Mouse (Mus musculus) ovary, adult 2 months (tissue): ENCODE results near the gene Olfr376. TPM values are rescaled to one million over a fixed set of nuclear protein-coding genes. Genes with fewer than 3 reads are reported as not detected.

Experiments used
- polyA plus RNA-seq: library from polyadenylated mRNA; depleted of rRNA; stranded (reverse); fragments of >200 nt; gene quantifications from 2 replicates; pipeline ENCODE4 v1.2.3, GENCODE M21; 2012; rRNA removed

Olfr376 gene
- polyA plus RNA-seq: not detected in 2 replicates

DNA sequence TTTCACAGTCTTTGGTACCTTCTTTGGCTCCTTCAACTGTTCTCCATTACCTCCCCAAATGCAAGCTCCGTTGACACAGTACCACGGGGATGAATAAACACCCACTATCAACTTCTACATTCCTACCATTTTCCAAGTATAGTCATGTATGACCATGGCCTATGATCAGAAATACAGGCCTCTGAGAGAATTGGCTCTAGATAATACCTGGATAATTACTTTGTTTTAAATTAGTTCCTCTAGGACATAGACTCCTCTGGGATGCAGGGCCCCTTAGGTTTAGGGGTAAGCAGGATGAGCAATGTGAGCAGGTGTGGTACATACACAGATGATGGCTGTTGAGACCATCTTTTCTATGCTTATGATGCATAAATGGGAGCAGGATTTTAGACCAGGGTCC, at the start of gene Olfr376:
Gene Olfr376 (plus strand): TSS at position 301 of the 400 bp plus-strand sequence.

GRCm38 (mm10) chr11:73329442-73329841, 41.6 kb upstream of the Olfr376 start, which contains the start of the genes Aspa, Gm49340 and Spata22:
Aspa (minus strand) TSS chr11:73329596.
Gm49340 (plus strand) TSS chr11:73329741.
Spata22 (plus strand) TSS chr11:73329741.

DNA sequence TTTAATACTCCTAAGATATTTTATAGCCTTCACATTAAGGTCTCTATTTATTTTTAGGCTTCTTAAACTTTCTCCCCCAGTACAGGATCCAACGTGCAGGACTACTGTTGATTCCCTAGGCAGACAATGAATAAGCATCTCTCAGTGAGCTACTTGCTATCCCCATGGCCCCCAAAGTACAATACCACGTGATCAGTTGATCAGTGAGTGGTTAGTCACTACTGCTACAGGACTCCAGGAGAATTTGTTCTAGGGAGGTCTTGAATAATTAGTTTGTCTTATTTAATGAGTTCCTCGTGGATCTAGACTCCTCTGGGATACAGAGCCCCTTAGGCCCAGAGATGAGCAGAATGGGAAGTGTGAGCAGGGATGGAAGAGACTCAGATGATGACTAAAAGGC, 20.6 kb upstream of the Olfr376 start, which contains the start of gene Olfr20:
Gene Olfr20 (plus strand): TSS at position 301 of the 400 bp plus-strand sequence.

GRCm38 (mm10) chr11:73399514-73399913, 28.5 kb downstream of the Olfr376 start, which contains the start of gene Olfr1:
Olfr1 (minus strand) TSS chr11:73399614.

Other genes starting within 250 kb of the Olfr376 start
- gene Haspin, start 233.0 kb upstream of the Olfr376 start, polyA plus RNA-seq: 2.2 and 2.8 TPM in 2 replicates
- gene P2rx5, start 210.8 kb upstream of the Olfr376 start, polyA plus RNA-seq: 0.21 and 0.32 TPM in 2 replicates
- gene Emc6, start 194.2 kb upstream of the Olfr376 start, polyA plus RNA-seq: 55.3 and 70.3 TPM in 2 replicates
- 90.1 and 96.1 TPM in 2 replicates for gene Tax1bp3, start 194.2 kb upstream of the Olfr376 start, polyA plus RNA-seq
- gene Ctns, start 172.2 kb upstream of the Olfr376 start, polyA plus RNA-seq: 11.5 and 15.8 TPM in 2 replicates
- 3.8 and 4.0 TPM in 2 replicates for gene Shpk, start 171.8 kb upstream of the Olfr376 start, polyA plus RNA-seq
- gene Trpv1, start 137.0 kb upstream of the Olfr376 start, polyA plus RNA-seq: 0.46 and 0.55 TPM in 2 replicates
- 0.10 and 0.15 TPM in 2 replicates for gene Trpv3, start 103.9 kb upstream of the Olfr376 start, polyA plus RNA-seq
- 0.18 and 0.49 TPM in 2 replicates for gene Aspa, start 41.6 kb upstream of the Olfr376 start, polyA plus RNA-seq
- not detected in 2 replicates for gene Gm49340, start 41.5 kb upstream of the Olfr376 start, polyA plus RNA-seq
- gene Spata22, start 41.5 kb upstream of the Olfr376 start, polyA plus RNA-seq: not detected in 2 replicates
- gene Olfr20, start 20.5 kb upstream of the Olfr376 start, polyA plus RNA-seq: 0.15 TPM in 1 of 2 replicates, not detected in the other
- gene Olfr1, start 28.4 kb downstream of the Olfr376 start, polyA plus RNA-seq: not detected in 2 replicates
- not detected in 2 replicates for gene Olfr378, start 57.2 kb downstream of the Olfr376 start, polyA plus RNA-seq
- not detected in 2 replicates for gene Olfr380, start 86.3 kb downstream of the Olfr376 start, polyA plus RNA-seq
- gene Olfr381, start 120.4 kb downstream of the Olfr376 start, polyA plus RNA-seq: not detected in 2 replicates
- not detected in 2 replicates for gene Olfr382, start 146.0 kb downstream of the Olfr376 start, polyA plus RNA-seq
- not detected in 2 replicates for gene Olfr385, start 221.8 kb downstream of the Olfr376 start, polyA plus RNA-seq
- not detected in 2 replicates for gene Olfr384, start 227.3 kb downstream of the Olfr376 start, polyA plus RNA-seq